Mouse (Mus musculus) lung, postnatal 14 days (tissue): ENCODE data around the gene Ifit3b.
A peak's percentile ranks its signal among the peaks of the same experiment; 100 is the strongest.
"Not testable (repeated sequence)": the region's sequence is repeated elsewhere in the genome, so short reads cannot be mapped to it uniquely, and the experiment has no call there.

Experiments used
- DNase-seq: peaks from one replicate; pipeline ENCODE4 v3.0.0; 2021

The Ifit3b gene

DNA sequence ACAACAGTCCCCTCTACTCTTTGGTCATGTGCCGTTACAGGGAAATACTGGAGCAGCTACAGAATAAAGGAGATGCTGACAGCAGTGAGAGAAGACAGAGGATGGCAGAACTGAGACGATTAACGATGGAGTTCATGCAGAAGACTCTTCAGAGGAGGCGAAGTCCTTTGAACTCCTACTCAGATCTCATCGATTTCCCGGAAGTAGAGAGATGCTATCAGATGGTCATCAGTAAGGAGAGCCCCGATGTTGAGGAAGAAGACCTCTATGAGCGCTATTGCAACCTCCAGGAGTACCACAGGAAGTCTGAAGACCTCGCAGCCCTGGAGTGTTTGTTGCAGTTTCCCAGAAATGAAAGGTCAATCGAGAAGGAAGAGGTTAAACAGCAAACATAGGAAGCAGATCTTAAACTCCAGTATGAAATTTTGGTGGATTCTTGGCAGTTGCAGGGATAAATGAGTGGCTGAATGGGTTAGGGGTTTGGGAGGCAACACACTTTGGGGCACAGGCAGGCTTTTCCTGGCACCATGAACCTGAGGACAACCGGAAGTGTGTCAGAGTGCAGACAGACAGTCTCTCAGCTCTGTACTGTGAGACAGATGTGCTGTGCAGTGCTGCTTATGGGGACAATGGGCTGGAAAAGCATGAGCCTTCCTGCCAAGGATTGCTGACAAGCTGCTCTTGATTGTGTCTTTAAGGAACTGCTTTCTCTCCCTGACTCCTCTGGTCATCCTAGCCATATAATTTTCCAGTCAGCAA, 4.7 kb downstream of the Ifit3b start:
- not testable (repeated sequence) for DNase-seq

DNA sequence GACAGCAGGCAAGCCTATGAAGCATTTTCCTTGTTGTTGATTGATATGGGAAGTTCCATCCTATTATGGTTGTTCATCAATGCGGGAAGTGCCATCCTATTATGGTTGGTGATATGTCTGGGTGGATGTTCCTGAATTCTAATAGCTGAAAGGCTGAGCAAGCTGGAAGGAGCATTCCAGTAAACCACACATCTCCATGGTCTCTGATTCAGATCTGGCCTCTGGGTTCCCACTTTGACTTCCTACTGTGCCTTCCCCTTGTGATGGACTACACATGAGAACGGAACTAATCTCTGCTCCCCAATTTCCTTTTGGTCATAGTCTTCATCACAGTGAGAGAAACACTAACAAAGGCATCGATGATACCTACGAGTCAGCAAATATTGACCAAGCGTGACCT, 13.1 kb downstream of the Ifit3b start:
- DNase-seq = no peak

DNA sequence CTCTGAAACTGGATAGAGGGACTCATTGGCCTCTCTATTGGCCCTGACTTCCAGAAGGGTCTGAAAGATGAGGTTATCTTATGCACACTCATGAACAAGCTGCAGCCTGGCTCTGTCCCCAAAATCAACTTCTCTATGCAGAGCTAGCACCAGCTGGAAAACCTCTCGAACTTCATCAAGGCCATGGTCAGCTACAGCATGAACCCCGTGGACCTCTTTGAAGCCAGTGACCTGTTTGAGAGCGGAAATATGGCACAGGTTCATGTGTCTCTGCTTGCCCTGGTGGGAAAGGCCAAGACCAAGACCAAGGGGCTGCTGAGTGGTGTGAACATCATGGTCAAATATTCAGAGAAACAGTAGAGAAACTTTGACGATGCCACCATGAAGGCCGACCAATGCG, 16.0 kb downstream of the Ifit3b start:
- DNase-seq = no peak

GRCm38 (mm10) chr19:34624663-34625062, 16.9 kb downstream of the Ifit3b start:
- no peak for DNase-seq

GRCm38 (mm10) chr19:34627496-34627895, 19.7 kb downstream of the Ifit3b start:
- no peak for DNase-seq

GRCm38 (mm10) chr19:34631487-34631886, 23.7 kb downstream of the Ifit3b start:
- no peak for DNase-seq

GRCm38 (mm10) chr19:34633484-34633883, 25.7 kb downstream of the Ifit3b start:
- DNase-seq = no peak

DNA sequence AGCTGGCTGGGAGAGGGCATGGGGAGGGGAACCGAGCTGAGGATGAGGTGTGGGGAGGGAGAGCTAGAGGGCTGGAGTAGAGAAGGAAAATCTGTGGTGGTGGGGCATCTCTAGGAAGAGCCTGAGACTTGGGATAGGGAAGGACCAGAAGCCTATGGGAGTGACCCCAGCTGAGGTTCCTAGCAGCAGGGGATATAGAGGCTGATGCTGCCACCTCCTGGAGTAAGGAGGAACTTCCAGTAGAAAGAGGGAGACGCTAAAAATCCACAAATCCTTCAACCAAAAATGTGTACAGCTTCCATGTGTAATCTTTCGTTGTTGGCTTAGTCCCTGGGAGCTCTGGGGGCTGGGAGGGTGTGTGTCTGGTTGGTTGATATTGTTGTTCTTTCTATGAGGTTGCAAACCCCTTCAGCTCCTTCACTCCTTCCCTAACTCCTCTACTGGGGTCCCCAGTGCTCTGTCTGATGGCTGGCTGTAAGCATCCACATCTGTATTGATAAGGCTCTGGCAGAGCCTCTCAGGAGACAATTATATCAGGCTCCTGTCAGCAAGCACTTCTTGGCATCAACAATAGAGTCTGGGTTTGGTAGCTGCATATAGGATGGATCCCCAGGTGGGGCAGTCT, 29.3 kb downstream of the Ifit3b start:
- DNase-seq = peak; percentile 77

- DNase-seq = peak; percentile 10
Observed at GRCm38 (mm10) chr19:34640623-34641022, 32.9 kb downstream of the Ifit3b start, which contains the start of the genes Ifit1bl2 and Ifit1. TSS of gene Ifit1bl2 (minus strand) at chr19:34640743. TSS of gene Ifit1 (plus strand) at chr19:34640871.

DNA sequence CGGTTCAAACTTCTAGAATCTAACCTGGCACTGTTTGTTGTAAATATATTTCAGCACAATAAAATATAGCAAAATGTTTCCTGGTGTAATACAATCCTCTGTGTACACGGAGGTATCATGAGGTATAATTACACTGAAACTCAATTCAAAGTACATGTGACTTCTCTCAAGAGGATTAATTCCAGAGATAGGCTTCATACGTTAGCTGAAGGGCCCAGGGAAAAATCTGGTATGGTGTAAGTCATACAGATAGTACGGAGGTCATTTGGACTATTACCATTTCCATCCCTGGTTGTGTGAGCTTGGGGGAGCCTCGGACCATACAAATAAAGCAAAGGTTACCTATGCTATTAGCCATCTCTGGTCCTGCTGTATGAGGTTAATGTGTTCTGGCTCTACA, 34.8 kb downstream of the Ifit3b start:
- DNase-seq = no peak

GRCm38 (mm10) chr19:34647630-34648029, 39.9 kb downstream of the Ifit3b start:
- DNase-seq = peak; percentile 64

GRCm38 (mm10) chr19:34650276-34650675, 42.5 kb downstream of the Ifit3b start:
- no peak for DNase-seq

DNA sequence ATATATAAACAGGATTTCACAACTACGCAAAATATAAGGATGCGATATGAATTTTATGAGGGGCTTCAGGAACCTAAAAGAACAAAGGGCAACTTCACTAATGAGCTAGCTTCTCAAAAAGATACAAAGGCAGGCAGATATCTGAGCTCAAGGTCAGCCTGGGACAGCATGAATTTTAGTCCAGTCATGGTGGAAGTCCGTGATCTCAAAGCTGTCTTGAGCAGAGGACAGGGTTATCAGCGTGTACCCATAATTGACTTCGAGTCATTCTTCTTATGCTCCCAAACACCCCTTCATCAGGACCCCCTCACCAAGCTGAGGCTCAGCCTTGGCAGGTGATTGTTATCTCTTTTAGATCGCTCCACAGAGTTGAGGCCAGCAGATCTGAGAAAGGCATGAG, 43.2 kb downstream of the Ifit3b start:
- DNase-seq = no peak

- DNase-seq = no peak
Observed at GRCm38 (mm10) chr19:34655227-34655805, 47.5 kb downstream of the Ifit3b start.

DNA sequence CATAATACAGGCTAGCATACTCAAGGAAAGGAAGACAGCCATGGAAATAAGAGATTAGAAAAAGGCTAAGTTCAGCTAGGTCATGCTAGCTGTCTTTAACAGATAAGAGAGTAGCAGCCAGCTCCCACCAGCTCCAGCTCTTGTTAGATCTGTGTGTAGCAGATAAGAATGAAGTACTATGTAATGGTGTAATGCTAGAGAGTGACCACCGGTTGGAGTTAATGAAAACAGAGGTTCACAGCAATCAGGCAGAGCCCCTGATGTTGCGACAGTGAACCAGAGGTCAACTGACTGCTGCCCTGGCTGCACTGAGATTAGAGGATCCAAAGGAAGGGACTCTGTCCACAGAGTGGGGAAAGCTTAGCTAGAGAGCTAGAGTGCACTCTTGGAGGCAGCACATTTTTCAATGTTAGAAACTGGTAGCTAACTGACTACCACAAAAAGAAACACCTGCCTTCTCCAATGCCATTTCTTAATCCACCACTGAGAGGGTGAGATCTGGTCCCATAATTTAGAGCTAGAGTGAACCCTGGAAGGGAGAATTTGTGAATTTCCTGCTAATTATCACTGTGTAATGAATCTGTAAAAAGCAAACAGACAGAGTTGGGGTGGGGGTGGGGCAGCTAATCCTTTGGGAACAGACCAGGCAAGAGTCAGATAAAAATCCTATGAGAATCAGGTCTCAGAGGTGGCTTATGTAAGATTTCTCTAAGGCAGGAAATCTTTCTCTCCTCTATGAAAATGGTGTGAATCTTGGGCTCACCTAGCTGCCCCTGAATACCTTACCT, 48.9 kb downstream of the Ifit3b start:
- DNase-seq = no peak

DNA sequence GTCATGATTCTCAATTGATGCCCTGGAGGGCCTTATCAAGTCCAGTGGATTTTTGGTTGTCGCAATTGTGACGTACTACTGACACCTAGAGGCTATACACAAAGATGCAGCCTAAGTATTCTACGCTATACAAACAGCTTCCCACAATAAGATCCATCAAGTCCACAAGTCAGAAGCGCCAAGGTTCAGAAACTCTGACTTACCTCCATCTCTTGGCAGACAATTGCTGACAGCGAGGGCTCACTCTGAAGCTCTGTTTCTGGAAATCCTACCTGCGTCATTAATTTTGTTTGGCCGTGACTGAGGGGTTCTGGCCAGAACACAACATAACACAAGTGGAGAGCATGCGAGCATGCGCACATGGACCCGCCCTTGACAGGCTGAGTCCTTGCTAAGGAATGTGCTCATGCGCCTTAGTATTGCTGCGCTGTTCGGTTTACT, 54.3 kb downstream of the Ifit3b start:
- peak; percentile 59 for DNase-seq

DNA sequence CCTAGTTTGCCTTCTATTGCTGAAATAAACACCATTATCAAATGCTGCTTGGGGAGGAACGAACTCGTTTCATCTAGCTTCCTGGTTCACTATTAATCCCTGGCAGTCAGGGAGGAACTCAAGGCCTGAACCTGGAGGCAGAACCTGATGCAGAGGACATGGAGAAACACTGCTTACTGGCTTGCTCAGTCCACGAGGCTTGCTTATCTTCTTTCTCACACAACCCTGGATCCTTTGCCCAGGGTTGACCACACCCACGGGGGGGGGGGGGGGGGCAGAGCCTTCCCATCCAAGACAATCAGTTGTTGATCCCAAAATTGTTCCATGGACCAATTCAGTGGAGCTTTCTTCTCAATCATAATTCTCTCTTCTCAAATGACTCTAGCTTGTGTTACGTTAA, 55.0 kb downstream of the Ifit3b start:
- no peak for DNase-seq
